Mouse (Mus musculus): ENCODE results near the gene H2afy2.

Gene H2afy2

DNA sequence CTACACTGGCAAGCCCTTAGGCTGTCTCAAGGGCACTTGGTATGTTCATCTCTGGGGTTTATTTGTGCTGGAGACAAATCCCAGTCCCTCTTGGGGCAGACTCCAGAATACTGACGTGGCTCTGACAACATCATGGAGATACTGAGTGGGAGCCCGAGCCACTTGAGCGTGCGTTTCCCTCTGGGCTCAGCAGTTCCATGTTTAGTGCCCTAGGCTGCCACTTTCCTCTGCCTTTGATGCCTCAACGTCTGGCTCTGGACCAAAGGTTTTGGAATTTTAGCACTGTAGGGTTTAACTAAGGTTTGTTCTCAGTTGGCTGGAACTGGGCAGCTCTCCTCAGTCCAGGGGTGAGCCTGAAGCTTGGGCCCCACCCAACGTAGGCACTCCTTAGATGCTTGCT lies 60.7 kb downstream of the H2afy2 start:
- DNase-seq (ENCODE audit: low spot score): no peak

DNA sequence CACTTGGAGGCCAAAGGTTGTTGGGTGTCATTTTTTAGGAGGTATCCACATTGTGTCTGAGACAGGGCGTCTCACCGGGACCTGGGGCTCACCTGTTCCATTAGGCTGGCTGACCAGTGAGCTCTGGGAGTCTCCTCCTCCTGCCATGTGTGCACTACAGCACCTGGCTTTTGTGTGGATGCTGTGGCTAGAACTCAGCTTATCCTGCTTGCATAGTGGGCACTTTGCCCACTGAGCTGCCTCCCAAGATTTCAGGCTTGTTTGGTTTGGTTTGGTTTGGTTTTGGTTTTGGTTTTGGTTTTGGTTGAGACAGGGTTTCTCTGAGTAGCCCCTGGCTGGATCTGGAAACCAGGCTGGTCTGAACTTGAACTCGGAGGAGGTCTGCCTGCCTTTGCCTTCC lies 61.7 kb downstream of the H2afy2 start:
- no peak for DNase-seq (ENCODE audit: low spot score)

DNA sequence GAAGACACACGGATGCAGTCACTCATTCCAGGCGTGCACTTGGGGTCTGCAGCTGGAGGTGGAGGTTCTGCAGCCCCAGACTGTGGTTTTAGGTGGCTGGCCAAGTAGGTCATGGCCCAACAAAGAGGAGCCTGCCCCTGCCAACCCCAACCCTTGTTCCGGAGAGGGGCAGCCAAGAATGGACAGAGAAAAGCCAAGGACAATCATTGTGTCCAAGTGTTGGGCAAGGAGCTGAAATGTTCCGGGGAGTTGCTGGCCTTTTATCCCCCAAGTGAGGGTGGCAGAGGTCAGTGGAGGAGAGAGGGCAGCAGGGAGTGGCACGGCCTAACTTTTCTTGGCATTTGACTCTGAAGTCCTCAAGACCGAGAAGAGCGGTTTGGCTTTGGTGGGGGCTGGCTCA lies 63.6 kb downstream of the H2afy2 start:
- DNase-seq (ENCODE audit: low spot score): no peak

DNA sequence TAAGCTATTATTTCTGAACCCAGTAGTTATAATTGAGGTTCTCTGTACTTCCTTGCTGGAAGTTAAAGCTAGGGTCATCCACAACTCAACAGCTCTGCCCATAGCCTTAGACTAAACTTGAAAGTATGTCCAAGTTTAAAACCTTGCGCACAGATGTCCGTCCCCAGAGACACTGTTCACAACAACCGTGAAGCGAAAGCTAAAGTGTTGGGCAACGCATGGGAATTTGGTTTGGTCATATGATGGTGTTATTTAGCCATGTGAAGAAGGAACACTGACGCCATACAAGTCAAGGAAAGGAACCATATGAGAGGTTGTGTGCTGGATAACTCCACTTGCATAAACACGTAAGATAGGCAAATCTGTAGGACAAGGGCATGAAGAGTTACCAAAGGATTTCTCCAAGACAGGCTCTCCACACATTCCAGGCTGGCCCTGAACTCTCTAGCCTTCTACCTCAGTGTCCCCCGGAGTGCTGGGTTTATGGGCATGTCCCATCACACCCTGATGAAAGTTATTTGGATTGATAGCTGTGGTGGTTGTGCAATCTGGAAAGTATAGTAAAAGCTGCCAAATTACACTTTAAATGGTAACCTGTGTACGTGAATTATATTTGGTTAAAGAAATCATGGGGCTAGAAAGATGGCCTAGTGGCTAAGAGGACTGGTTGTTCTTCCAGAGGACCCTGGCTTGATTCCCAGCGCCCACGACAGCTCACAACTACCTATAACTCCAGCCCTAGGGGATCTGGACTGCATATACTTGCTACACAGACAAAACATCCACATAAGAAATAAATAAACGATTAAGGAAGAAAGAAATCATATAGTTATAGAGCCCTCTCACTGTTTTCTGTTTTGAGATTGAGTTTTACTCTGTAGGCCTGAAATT lies 66.3 kb downstream of the H2afy2 start:
- no peak for DNase-seq (ENCODE audit: low spot score)

DNA sequence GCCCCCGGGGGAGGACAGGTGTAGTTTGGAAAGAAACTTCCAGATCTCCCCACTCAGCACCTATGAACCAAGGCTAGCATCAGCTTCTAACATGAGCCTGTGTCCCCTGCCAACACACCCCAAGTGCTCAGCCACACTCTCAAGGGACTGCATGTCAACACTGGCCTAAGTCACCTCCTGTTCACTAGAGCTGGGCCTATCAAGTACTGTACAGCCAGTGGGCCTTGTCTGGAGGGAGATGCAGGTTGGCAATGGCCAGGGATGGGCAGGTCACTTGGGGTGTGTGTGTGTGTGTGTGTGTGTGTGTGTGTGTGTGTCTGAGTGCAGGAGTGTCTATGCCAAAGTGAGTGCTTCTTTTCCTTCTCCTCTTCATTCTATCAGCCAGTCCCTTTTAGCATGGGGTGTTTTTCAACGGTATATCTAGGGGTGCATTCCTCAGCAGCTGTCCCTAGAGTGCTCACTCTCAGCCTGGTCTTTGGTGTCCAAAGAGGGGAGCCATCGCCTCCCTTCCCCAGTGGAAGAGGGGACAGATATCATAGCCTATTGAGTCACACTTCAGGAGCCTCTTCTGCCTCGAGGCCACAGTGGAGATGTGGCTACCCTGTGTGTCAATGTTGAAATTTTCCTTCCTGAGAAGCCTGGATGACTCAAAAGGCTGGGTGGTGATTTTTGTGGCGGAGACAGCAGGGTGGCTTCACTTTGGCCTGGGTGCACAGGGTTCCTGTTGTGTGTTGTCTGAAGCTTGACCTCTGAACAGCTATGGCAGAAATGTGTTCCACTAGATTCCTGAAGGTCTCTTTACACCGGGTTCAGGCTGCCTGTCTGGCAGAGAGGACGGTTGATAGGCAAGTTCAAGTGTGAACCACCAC lies 67.7 kb downstream of the H2afy2 start:
- no peak for DNase-seq (ENCODE audit: low spot score)

DNA sequence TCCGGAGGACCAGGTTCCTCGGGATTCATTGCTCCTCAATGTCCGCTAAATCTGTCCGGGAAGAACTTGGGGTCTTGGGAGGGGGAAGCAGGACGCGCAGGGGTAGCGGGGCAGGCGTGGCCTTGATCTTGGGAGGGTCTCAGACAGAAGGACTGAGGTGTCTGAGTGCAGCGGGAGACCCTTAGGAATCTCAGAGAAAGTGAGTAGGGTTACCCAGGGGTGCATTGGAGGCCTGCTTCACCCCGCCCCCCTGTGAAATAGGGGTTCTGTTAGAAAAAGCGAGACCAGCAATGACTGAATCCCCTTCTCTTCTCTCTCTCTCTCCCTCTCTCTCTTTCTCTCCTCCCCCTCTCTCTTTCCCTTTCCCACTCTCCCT lies 68.5 kb downstream of the H2afy2 start:
- DNase-seq (ENCODE audit: low spot score): no peak

DNA sequence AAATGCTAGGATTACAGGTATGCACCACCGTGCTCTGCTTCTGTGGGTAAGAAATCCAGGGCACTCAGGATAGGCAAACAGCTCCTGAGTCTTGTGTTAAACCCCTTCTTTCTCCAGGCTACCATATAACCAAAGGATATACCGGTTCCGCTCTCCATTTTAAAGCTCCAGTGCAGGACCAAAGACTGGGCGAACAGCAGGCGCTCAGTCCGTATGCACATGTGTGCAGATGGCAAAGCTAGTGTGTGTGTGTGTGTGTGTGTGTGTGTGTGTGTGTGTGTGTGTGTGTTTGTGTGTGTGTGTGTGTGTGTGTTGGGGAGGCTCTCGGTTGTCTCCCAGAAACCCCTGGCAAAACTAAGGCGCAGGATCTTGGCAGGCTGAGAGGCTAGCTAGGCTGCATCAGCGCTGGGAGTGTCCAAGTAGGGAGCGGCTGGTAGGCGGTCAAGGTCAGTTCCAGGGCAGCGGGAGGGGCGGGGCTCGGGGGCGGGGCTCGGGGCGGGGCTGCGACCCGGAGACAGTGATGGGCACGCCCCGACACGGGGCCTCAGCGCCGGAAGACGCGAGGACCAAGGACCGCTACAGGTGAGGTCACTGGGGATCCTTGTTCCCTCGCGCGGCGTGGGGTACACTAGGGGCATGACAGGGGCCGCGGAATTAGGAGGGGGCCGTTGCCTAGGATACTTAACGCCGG lies 69.0 kb downstream of the H2afy2 start, which contains the start of gene Aifm2:
TSS of gene Aifm2 (plus strand) at position 493 of the 691 bp plus-strand sequence.
- DNase-seq (ENCODE audit: low spot score): peak; percentile 86

DNA sequence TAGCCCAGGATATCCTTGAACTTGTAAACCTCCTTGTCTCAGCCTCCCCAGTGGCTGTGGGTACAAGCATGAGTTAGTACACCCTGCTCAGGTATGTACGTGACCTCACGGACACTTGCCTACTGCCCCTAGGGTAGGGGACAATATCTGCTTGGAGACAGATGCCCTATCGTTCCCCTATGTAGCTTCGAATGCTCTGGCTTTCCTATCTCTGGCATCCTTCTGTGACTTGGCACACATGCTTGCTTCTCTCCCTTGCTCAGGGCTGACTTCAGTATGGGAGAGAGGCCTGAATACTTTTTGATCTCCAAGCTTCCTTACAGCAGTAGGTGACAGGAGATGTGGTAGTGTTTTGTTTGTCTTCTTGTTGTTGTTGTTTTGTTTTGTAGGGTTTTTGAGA lies 69.8 kb downstream of the H2afy2 start:
- DNase-seq (ENCODE audit: low spot score): no peak

DNA sequence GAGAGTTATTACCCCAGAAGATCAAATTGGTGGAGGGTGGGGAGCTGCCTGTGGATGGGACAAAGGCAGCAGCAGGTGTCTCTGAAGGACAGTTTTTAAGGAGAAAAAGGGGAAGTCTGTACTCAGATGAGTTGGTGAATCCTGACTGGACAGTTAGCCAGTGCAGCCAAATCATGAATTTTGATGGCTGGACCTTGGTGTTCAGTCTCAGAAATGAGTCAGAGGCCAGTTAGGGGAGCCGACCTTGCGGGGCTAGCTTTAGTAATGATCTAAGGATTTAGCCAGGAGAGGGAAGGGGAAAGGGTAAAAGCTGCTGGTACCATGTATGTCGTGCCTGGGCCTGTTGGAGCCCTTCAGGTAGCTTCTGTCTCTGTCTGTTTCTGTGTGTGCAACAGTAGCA lies 70.3 kb downstream of the H2afy2 start:
- no peak for DNase-seq (ENCODE audit: low spot score)

DNA sequence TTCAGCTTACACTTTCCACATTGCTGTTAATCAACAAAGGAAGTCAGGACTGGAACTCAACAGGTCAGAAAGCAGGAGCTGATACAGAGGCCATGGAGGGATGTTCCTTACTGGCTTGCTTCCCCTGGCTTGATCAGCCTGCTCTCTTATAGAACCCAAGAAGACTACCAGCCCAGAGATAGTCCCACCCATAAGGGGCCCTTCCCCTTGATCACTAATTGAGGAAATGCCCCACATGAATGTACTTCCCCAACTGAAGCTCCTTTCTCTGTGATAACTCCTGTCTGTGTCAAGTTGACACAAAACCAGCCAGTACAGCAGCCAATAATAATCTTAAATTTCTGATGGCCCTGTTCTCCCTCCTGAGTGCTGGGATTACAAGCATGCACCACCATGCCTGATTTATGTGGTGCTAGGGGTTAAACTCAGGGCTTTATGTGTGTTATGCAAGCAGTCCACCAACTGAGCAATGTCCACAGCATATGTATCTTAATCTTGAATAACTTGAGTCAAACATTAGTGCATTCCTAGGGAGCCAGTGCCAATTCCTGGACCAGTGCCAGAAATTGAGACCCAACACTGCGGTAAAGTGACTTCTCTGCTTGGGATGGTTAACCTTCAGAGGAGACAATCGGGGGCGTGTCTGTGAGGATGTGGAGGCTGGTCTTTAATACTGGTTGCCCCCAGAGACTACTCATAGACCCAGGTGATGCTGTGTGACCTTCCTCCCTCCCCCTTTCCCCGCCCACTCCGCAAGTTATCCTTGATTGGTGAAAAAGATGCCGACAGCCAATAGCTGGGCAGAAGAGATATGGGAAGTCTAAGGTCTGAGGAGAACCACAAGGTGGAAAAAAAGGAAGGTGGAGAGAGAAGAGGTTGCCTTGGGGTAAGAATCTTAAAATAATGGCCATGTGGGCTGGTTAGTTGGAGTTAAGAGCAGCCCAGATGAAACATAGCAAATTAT lies 77.3 kb downstream of the H2afy2 start:
- DNase-seq (ENCODE audit: low spot score): no peak

DNA sequence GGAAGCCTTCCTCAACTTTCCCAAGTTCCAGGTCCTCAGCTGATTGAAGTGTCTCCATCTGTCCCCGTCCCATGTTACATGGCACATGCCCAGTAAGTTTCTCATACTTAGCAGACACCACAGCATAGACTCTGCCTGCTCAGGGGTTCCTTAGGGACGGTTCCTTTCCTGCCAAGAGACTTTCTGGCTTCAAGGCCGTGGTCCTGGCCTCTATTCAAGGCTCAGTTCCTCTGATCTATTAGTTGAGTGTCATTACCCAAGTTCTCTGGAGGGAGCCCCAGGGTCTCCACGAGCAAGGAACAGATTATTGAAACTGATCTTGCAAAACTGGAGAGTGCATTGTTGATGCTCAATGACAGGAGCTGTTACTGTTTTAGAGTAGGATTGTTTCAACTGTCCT lies 79.3 kb downstream of the H2afy2 start:
- no peak for DNase-seq (ENCODE audit: low spot score)

DNA sequence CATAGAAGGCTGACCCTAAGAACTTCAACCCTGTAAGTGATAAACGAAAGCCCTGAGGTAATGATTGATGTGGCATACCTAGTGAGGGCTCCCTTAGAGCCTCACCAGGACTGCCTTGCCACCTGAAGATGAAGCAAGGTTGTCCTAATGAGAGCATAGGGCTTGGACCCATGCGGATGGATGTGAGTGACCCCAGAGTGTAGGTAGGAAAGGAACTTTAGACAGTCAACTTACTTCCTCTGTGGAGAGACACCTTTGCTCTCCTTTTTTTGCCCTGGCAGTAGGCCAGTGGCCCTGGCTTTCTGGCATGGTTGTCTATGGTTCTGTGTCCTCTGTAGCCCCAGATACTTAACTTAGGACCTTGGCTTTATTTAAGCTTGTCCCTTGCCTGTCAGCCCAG lies 86.9 kb downstream of the H2afy2 start:
- DNase-seq (ENCODE audit: low spot score): no peak

DNA sequence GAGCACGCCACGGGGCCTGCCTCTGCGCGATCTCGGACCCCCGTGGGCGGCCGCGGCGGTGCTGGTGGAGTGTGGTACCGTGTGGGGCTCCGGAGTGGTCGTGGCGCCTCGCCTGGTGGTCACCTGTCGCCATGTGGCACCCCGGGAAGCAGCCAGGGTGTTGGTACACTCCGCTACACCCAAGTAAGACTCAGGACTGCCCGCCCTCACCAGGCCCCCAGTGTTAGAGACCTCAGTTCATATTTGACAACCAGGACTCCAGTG lies 87.5 kb downstream of the H2afy2 start:
- DNase-seq (ENCODE audit: low spot score): no peak

DNA sequence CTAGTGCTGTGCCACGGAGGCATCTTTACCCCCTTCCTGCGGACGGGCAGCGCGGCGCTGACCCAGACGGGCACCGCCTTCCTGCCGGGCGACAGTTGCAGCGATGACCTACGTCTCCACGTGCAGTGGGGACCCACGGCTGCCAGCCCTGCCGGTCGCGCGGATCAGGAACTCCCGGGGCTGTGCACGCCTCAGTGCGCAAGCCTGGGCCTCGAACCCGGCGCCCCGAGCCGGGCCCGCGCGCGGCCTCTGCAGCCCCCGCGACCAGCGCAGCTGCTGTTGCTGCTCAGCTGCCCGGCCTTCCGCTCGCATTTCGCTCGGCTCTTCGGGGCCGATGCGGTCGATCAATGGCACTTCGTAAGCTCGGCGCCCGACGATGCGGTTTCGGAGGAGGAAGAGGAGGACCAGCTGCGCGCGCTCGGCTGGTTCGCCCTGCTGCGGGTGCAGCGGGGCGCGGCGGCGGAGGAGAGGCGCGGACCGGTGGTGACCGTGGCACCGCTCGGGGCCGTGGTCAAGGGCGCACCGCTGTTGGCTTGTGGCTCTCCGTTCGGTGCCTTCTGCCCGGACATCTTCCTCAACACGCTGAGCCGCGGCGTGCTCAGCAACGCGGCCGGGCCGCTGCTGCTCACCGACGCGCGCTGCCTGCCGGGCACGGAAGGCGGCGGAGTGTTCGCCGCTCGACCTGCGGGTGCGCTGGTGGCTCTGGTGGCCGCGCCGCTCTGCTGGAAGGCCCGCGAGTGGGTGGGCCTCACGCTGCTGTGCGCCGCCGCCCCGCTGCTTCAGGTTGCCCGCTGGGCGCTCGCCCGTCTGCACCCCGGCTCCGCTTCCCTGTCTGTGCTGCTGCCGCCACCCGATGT lies 88.0 kb downstream of the H2afy2 start:
- DNase-seq (ENCODE audit: low spot score): peak; percentile 38

DNA sequence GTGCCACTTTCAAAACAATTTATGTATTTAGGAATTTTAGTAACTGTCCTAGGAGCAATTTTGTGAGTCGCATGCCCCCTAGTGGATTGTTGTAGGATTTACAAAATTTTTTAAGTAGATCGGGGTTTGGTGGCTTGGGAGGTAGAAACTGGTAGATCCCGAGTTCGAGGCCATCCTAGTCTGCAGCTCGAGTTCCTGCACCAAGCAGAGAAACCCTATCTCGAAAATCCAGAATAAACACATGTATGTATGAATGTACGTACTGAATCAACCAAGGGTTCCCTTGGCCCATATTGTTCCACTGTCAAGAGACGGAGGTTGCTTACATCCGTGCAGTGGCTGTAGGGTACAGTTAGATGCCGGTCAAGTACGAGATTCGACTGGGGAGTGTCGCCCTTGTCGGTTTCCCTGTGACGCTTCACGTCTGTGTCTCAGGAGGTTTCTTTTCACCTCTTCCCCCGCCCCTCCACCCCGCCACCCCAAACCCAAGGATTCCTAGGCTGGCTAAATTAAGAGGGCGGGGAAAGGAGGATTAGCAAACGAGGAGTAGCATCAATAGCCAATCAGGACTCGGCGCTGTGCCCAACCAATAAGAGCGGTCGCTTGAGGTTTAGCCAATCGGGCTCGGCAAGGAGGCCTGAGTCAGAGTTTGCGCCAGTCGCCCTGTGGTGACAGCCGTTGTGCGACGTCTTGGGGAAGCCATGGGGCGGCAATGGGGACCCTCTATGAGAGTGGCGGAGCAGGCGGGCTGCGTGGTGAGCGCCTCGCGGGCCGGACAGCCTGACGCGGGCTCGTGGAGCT lies 88.9 kb downstream of the H2afy2 start, which contains the start of gene Tysnd1:
TSS of gene Tysnd1 (plus strand) at position 645 of the 801 bp plus-strand sequence.
- peak; percentile 92 for DNase-seq (ENCODE audit: low spot score)

DNA sequence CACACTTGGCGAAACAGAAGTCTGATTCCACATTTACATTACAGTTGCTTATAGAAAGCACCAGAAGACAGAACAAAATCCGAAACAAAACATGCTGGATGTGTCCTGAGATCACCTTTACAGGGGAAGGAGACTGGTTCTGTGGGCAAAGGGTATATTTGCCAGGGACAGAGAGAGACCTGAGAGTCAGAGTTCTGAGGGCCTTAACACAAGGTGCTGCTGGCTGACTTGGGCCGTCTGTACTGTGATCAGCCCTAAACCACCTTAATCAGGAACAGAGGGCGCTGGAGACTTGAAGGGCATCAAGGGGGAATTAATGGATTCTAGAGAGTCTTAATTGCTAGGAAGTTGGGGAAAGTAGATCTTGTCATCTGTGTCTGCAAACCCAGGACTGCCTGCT lies 90.4 kb downstream of the H2afy2 start:
- no peak for DNase-seq (ENCODE audit: low spot score)

DNA sequence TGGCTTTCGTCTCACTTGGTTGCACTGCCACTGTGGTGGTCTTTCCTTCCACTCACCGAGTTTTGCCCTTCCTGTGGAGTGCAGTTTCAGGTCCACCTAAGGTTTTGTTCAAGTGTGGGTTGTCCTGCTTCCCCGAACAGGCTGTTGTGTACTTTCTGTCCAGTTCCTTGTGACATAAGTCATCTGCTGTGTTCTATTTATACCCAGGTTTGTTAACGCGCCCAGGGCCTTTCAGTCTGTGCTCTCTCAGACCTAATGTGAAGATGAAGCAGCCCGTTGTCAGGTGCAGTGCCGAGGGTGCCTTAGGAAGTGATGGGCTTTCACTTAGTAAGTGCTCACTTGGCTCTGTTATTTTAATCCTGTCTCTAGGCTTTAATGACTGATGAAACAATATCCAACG lies 94.5 kb downstream of the H2afy2 start:
- no peak for DNase-seq (ENCODE audit: low spot score)
